Mouse (Mus musculus): ENCODE data around the gene Ldb3. TPM values are rescaled to one million over a fixed set of nuclear protein-coding genes. Genes with fewer than 3 reads are reported as not detected.
A peak's percentile ranks its signal among the peaks of the same experiment; 100 is the strongest.

Gene Ldb3
- polyA plus RNA-seq, 1 experiment, result 0.54 TPM

- Histone ChIP-seq H3K27ac (ENCODE audit: control insufficient read depth, insufficient read depth, low read depth, low read length) (no peak overlapping the region), H3K4me3 (ENCODE audit: control insufficient read depth, low read depth, low read length) (no peak overlapping the region), H3K36me3 (ENCODE audit: control insufficient read depth, insufficient read depth, low read length) (no peaks in the 10 kb centered on the region), H3K4me1 (ENCODE audit: control insufficient read depth, insufficient read depth, low read length) (no peaks in the 10 kb centered on the region), H3K27me3 (ENCODE audit: control insufficient read depth, insufficient read depth, low read length) (no peaks in the 10 kb centered on the region)
- TF ChIP-seq POLR2A (IDR thresholded peaks at IDR 0.05; ENCODE audit: control insufficient read depth, low read depth, low read length), result no peak
- TF ChIP-seq CTCF (IDR thresholded peaks at IDR 0.05; ENCODE audit: control insufficient read depth, insufficient read depth, insufficient replicate concordance, low read depth, low read length), result no peak
Observed at GRCm38 (mm10) chr14:34554047-34554446, 34.4 kb downstream of the Ldb3 start.

DNA sequence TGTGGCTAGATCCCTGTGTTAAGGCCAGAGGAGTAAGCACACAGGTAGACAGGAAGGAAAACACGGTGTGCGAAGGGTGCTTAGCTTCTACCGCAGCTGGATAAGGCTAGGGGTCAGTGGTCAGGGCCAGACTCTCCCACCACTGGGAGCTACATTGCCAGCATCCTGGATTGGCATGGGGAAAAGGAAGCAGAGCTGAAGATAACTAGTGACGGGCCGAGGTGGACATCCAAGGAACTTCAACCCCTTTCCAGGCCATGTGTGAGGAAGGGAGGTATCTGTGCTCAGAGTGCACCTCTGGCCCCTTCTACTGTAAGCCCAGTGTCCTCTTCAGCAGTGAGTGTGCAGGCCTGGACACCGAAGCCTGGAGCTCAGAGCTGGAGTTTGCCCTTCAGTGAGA, 35.0 kb downstream of the Ldb3 start:
- Histone ChIP-seq H3K36me3 (ENCODE audit: control insufficient read depth, insufficient read depth, low read length) (no peaks in the 10 kb centered on the region), H3K4me1 (ENCODE audit: control insufficient read depth, insufficient read depth, low read length) (peaks cover 2% of the 10 kb centered on the region; the same call in 1 of the 2 replicates), H3K4me3 (ENCODE audit: control insufficient read depth, low read depth, low read length) (no peak overlapping the region), H3K27me3 (ENCODE audit: control insufficient read depth, insufficient read depth, low read length) (no peaks in the 10 kb centered on the region), H3K27ac (ENCODE audit: control insufficient read depth, insufficient read depth, low read depth, low read length) (no peak overlapping the region)
- TF ChIP-seq POLR2A (IDR thresholded peaks at IDR 0.05; ENCODE audit: control insufficient read depth, low read depth, low read length) (no peak), CTCF (IDR thresholded peaks at IDR 0.05; ENCODE audit: control insufficient read depth, insufficient read depth, insufficient replicate concordance, low read depth, low read length) (no peak)

- TF ChIP-seq CTCF (IDR thresholded peaks at IDR 0.05; ENCODE audit: control insufficient read depth, insufficient read depth, insufficient replicate concordance, low read depth, low read length) (no peak), POLR2A (IDR thresholded peaks at IDR 0.05; ENCODE audit: control insufficient read depth, low read depth, low read length) (no peak)
- H3K4me1 ChIP-seq (ENCODE audit: control insufficient read depth, insufficient read depth, low read length), result peaks cover 4% of the 10 kb centered on the region; the same call in 1 of the 2 replicates
- no peak overlapping the region for H3K4me3 ChIP-seq (ENCODE audit: control insufficient read depth, low read depth, low read length)
- H3K27me3 ChIP-seq (ENCODE audit: control insufficient read depth, insufficient read depth, low read length), result no peaks in the 10 kb centered on the region
- H3K27ac ChIP-seq (ENCODE audit: control insufficient read depth, insufficient read depth, low read depth, low read length), result no peak overlapping the region
- no peaks in the 10 kb centered on the region for H3K36me3 ChIP-seq (ENCODE audit: control insufficient read depth, insufficient read depth, low read length)
Observed at GRCm38 (mm10) chr14:34552226-34552625, 36.3 kb downstream of the Ldb3 start.

DNA sequence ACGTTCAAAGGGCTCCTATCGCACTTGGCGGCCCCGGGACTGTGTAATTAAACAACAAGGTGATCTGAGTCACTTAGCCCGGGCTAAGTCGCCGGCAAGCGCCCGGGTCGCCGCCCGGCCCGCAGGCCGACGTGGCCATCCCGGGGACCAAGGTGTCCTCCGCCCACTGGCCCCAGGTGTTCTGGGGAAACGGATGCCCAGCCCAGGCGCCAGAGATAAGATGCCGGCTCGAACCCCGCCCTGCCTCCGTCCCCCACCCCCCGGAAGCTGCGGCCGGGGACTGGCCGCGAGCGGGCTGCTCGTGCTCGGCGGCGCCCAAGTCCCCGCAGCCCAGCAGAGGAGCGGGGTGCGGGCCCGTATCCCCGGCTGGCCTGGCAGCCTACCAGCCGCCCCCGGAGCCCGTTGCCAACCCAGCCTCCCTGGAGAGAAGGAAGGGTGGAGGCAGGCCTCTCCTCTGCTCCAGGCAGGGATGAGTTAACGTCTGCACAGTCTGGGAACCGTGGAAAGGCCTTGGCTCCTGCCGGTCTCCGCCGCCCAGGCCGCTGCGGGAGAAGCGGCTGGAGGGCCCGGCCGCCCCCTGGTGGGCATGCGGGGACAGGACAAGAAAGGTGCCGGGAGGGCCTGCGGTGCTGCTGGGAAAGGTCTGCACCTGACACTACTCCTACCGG, 39.3 kb downstream of the Ldb3 start:
- H3K27me3 ChIP-seq (ENCODE audit: control insufficient read depth, insufficient read depth, low read length), result no peaks in the 10 kb centered on the region

DNA sequence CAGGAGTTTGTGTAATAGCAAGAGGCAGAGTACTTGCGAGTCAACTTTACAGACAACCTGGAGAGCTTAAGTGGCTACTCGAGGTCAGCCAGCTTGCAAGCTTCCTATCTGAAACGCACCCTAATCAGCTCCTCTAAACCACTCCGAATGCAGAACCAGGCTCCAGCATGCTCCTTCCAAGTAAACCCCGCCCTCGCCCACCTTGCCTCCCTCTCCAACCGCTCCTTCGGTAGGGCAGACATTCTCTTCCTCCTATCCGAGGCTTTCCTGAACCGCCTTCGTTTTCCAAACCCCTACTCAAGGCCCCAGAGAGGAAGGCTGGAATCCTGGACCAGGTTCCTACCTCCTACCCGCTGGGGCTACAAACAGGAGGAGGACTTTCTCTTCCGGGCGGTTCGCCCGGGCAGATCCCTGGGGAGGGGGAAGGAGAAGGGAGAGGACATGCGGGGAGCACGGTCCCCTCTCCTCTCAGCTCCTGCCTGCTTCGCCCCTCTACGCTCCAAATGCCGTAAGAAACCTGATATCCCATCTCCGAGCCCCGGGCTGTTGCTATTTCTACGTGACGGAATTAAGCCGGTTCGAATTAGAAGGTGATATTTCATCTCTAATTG, 40.0 kb downstream of the Ldb3 start:
- TF ChIP-seq POLR2A (IDR thresholded peaks at IDR 0.05; ENCODE audit: control insufficient read depth, low read depth, low read length) (peak; percentile 33; the same call in 1 of the 2 replicates), CTCF (IDR thresholded peaks at IDR 0.05; ENCODE audit: control insufficient read depth, insufficient read depth, insufficient replicate concordance, low read depth, low read length) (no peak)
- H3K4me3 ChIP-seq (ENCODE audit: control insufficient read depth, low read depth, low read length), result peak overlapping the region; percentile 87
- H3K27me3 ChIP-seq (ENCODE audit: control insufficient read depth, insufficient read depth, low read length), result no peaks in the 10 kb centered on the region
- H3K27ac ChIP-seq (ENCODE audit: control insufficient read depth, insufficient read depth, low read depth, low read length), result peak overlapping the region; percentile 70
- peaks cover 4% of the 10 kb centered on the region; the same call in 1 of the 2 replicates for H3K4me1 ChIP-seq (ENCODE audit: control insufficient read depth, insufficient read depth, low read length)
- H3K36me3 ChIP-seq (ENCODE audit: control insufficient read depth, insufficient read depth, low read length), result no peaks in the 10 kb centered on the region

More for the DNA sequence above, 39.3 kb downstream of the Ldb3 start:
- Histone ChIP-seq H3K4me1 (ENCODE audit: control insufficient read depth, insufficient read depth, low read length) (peaks cover 4% of the 10 kb centered on the region; the same call in 1 of the 2 replicates), H3K4me3 (ENCODE audit: control insufficient read depth, low read depth, low read length) (peak overlapping the region; percentile 87), H3K36me3 (ENCODE audit: control insufficient read depth, insufficient read depth, low read length) (no peaks in the 10 kb centered on the region), H3K27ac (ENCODE audit: control insufficient read depth, insufficient read depth, low read depth, low read length) (peak overlapping the region; percentile 73)
- no peak for TF ChIP-seq POLR2A (IDR thresholded peaks at IDR 0.05; ENCODE audit: control insufficient read depth, low read depth, low read length)
- TF ChIP-seq CTCF (IDR thresholded peaks at IDR 0.05; ENCODE audit: control insufficient read depth, insufficient read depth, insufficient replicate concordance, low read depth, low read length), result peak; percentile 80

GRCm38 (mm10) chr14:34544545-34544944, 43.9 kb downstream of the Ldb3 start:
- H3K36me3 ChIP-seq (ENCODE audit: control insufficient read depth, insufficient read depth, low read length), result no peaks in the 10 kb centered on the region
- H3K27me3 ChIP-seq (ENCODE audit: control insufficient read depth, insufficient read depth, low read length), result no peaks in the 10 kb centered on the region
- no peak overlapping the region for H3K27ac ChIP-seq (ENCODE audit: control insufficient read depth, insufficient read depth, low read depth, low read length)
- no peak for TF ChIP-seq CTCF (IDR thresholded peaks at IDR 0.05; ENCODE audit: control insufficient read depth, insufficient read depth, insufficient replicate concordance, low read depth, low read length)
- no peak for TF ChIP-seq POLR2A (IDR thresholded peaks at IDR 0.05; ENCODE audit: control insufficient read depth, low read depth, low read length)
- peaks cover 4% of the 10 kb centered on the region; the same call in 1 of the 2 replicates for H3K4me1 ChIP-seq (ENCODE audit: control insufficient read depth, insufficient read depth, low read length)
- no peak overlapping the region for H3K4me3 ChIP-seq (ENCODE audit: control insufficient read depth, low read depth, low read length)

DNA sequence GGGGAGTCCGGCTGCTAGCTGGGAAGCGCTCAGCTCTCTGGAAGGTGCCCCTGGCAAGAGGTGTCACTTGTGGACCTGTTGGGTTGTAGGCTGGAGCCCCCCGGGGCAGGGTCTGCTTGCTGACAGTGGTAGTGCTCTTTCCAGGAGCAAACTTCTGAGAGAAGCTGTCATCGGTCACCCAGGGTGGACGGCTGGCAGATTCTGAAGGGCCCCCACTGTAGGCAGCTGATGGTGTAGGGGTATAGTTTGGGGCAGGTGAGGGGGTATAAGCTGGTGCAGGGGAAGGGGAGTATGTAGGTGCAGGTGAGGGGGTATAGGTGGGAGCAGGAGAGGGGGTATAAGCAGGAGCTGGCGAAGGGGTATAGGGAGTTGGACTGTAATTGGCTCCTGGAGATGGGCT, 44.5 kb downstream of the Ldb3 start:
- TF ChIP-seq CTCF (IDR thresholded peaks at IDR 0.05; ENCODE audit: control insufficient read depth, insufficient read depth, insufficient replicate concordance, low read depth, low read length) (no peak), POLR2A (IDR thresholded peaks at IDR 0.05; ENCODE audit: control insufficient read depth, low read depth, low read length) (no peak)
- no peaks in the 10 kb centered on the region for H3K27me3 ChIP-seq (ENCODE audit: control insufficient read depth, insufficient read depth, low read length)

More for the DNA sequence above, 44.5 kb downstream of the Ldb3 start:
- H3K4me3 ChIP-seq (ENCODE audit: control insufficient read depth, low read depth, low read length), result no peak overlapping the region
- no peaks in the 10 kb centered on the region for H3K36me3 ChIP-seq (ENCODE audit: control insufficient read depth, insufficient read depth, low read length)
- no peak overlapping the region for H3K27ac ChIP-seq (ENCODE audit: control insufficient read depth, insufficient read depth, low read depth, low read length)
- H3K4me1 ChIP-seq (ENCODE audit: control insufficient read depth, insufficient read depth, low read length), result peaks cover 4% of the 10 kb centered on the region; the same call in 1 of the 2 replicates

Data from testis, adult 2 months (tissue).